Mouse (Mus musculus): ENCODE measurements at regions not wholly inside any gene's neighbourhood (a gene's known extent, or its start where the extent isn't known, plus 50 kb on each side); places are given as distances from the start of the nearest gene placed in this dataset.

DNA sequence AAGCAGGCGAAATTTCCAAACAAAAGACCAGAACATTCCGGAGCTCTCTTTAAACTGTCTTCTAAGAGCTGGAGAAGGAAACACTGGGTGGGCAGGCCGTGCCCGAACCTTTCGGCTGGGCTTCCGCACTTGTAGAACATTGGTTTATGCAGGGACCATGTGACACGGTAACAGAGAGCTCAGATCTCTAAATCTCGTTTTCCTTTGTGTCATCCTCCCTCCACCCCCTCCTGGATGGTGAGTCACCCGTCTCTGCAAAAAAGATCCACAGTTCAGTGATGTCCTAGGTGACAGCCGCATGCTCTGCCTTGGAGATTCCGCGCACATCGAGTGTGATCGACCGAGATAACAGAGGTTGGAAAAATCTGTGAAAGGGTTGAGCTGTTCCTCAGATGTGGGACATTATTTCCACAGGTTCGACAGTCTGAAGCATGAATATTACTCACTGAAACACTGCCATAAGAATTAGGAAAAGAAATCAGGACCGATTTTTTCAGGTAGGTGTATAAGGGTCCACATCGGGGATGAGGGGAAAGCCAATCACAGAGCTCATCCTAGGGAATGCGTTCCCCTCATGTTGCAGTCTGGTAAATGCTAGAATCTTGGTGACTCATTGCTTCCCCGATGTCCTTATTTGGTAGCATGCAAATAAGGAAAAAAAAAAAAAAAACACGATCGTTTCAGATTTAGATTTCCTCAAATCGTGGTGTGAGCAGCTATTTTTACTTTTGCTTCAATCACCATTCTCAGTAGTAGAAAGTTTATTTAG is 70.0 kb upstream of the Foxo1 start:
- Histone ChIP-seq H3K36me3 (no peaks in the 10 kb centered on the region), H3K4me3 (no peak overlapping the region), H3K9ac (no peak overlapping the region; the same call in 1 of the 2 replicates), H3K27me3 (no peaks in the 10 kb centered on the region), H3K9me3 (no peaks in the 10 kb centered on the region), H3K4me1 (replicated peaks) (peaks cover 26% of the 10 kb centered on the region), H3K27ac (replicated peaks) (no peak overlapping the region; the same call in 1 of the 2 replicates), H3K4me2 (no peak overlapping the region)
- 78% methylated on average over 23 of the region's 23 CpGs for WGBS
- ATAC-seq (ENCODE audit: low read depth) = no peak

DNA sequence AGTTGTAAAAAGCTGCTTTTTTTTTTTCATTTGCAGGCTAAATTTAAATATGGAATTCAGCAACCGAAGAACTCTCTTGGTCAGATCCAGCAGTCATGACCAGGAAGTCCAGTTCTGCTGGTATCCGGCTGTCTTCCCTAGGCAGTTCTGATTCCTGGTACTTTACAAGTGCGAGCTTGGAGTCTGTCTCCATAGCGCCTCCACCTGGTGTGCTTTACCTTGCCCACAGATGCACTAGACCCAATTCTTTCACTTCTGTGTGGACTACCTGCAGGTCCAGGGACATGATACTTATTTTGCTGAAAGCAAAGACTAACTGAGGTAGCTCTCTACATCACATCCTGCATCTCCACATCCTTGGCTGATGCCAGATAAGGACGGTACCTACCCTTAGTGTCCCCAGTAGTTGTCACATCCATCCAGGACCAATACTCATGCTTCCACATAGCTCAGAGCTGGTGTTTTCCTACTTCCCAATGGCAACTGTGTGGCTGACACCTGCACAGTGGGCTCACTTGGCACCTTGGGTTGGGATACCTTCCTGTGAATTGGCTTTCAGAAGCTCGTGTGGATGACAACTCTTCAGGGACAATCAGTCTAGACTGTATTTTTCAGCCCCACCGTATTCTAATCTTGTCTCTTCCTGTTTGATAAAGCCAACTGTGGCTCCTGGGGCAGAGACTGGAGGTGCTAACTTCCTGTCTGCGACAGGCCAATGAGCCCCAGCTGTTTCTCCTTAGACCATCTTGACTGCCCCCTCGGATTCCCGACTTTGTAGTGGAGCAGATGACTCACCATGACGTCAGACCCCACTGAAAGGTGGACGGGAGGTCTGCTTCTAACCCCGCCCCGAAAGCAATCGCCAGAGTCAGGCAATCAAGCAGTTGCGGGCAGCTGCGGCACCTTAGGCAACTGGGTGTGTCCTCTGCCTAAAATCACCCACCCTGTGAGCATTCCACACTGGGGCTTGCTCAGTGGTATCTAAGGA is 69.1 kb upstream of the Foxo1 start:
- Histone ChIP-seq H3K4me2 (no peak overlapping the region), H3K4me1 (replicated peaks) (peaks cover 26% of the 10 kb centered on the region), H3K27ac (replicated peaks) (no peak overlapping the region), H3K9me3 (peaks cover 3% of the 10 kb centered on the region; the same call in 1 of the 2 replicates), H3K4me3 (no peak overlapping the region), H3K36me3 (no peaks in the 10 kb centered on the region), H3K9ac (no peak overlapping the region), H3K27me3 (no peaks in the 10 kb centered on the region)
- ATAC-seq (ENCODE audit: low read depth) = no peak
- 72% methylated on average over 17 of the region's 17 CpGs for WGBS

DNA sequence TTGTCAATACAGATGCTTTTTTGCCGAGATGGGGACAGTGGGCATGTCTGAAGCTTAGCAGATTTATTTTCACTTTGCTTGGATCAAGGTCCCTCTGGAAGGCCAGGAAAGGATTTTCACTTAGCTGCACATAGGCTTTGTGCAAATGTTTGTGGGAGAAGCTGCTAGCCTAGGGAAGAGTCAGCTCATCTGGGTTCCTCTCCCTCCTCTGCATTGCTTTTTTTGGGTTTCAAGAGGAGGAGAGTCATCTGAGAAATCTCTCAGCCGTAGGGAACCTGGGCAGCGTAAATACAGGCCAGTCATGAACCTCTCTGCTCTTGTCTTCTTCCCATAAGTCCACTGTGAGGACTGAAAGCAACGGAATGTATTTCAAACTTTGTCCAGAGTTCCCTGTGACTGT is 68.0 kb upstream of the Foxo1 start:
- 70% methylated on average over 4 of the region's 4 CpGs for WGBS
- Histone ChIP-seq H3K4me1 (replicated peaks) (peaks cover 26% of the 10 kb centered on the region), H3K4me2 (no peak overlapping the region), H3K27ac (replicated peaks) (no peak overlapping the region), H3K4me3 (no peak overlapping the region), H3K27me3 (no peaks in the 10 kb centered on the region), H3K36me3 (no peaks in the 10 kb centered on the region), H3K9me3 (peaks cover 9% of the 10 kb centered on the region), H3K9ac (no peak overlapping the region)
- no peak for ATAC-seq (ENCODE audit: low read depth)

DNA sequence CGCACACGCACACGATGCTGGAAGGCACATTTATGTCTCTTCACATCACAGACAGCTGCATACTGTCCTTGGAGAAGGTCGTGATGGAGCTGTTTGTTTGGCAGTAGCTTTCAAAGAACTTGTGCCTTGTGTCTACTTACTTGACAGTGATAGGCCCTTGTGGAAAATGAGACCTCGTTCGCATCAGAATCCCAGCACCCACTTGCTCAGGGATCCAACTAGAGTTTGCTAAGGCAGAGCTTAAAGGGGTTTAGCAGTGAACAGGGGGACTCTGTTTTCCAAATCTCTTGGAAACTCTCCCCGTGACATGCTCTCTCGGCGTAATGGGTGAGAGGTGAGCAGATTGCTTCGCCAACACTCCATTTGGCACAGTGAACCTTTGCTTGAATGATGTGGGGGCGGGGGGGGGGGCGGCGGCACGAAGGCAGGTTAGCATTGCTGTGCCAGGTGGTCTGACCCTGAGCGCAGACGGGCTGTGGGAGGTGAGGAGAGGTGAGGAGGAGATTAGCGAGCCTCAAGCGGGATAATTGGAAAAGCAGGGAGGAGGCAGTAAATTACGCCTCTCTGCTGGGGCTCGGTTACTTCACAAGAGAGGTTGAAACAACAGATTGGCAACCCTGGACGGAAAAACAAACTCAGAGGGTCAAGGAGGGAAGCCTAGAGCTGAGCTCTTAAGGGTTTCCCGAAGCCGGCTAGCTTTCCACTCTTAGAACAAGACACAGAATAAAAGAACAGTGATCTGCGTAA is 57.4 kb upstream of the Foxo1 start:
- ATAC-seq (ENCODE audit: low read depth) = no peak
- 13% methylated on average over 24 of the region's 24 CpGs for WGBS
- Histone ChIP-seq H3K9ac (peak overlapping the region; percentile 43; the same call in 1 of the 2 replicates), H3K27ac (replicated peaks) (no peak overlapping the region), H3K4me3 (peak overlapping the region; percentile 15; the same call in 1 of the 2 replicates), H3K36me3 (no peaks in the 10 kb centered on the region), H3K4me2 (peak overlapping the region; percentile 50), H3K4me1 (replicated peaks) (peaks cover 10% of the 10 kb centered on the region; the same call in 1 of the 2 replicates), H3K27me3 (no peaks in the 10 kb centered on the region), H3K9me3 (0 out of 2 replicates have a peak, but pooled peaks cover 3% of the 10 kb centered on the region)

DNA sequence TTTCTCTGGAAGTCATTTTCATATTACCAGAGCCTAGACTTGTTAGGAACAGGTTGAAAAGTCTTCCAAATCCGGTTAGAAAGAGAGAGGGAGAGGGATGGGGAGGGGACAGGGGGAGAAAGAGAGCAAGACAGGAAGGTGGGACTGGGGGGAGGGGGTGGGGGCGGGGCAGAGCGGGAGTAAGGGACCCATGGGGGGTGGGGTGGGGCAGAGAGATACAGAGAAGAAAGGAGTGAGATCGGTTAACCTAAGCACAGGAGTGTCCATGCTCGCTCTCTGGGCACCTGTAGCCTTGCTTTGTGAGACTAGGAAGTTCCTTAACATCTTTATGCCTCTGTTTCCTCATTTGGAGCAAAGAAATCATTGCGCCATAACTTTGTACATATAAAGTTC is 56.8 kb upstream of the Foxo1 start:
- H3K9me3 ChIP-seq = no peaks in the 10 kb centered on the region
- peak overlapping the region; percentile 50 for H3K4me2 ChIP-seq
- no peaks in the 10 kb centered on the region for H3K27me3 ChIP-seq
- no peak for ATAC-seq (ENCODE audit: low read depth)
- H3K9ac ChIP-seq = no peak overlapping the region
- no peak overlapping the region for H3K4me3 ChIP-seq
- H3K4me1 ChIP-seq (replicated peaks) = peaks cover 10% of the 10 kb centered on the region; the same call in 1 of the 2 replicates
- H3K27ac ChIP-seq (replicated peaks) = no peak overlapping the region
- 25% methylated on average over 6 of the region's 6 CpGs for WGBS
- no peaks in the 10 kb centered on the region for H3K36me3 ChIP-seq

DNA sequence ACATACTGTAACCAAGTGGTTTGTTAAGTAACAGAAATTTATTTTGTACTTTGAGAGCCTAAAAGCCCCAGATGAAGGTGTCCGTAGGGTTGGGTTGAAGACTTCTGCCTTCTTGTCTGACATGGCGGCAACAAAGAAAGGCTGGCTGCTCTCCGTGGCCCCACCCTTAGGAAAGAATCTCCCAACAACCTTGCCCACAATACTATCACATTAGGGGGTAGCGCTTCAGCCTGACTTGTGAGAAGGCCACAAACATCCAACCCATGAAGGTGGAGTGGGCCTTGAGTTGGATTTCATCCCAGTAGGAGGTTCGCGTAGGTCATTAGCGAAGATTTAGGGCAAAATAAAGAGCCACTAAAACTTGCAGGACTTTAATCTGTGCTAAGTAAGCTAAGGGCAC is 54.0 kb upstream of the Foxo1 start:
- 93% methylated on average over 7 of the region's 7 CpGs for WGBS
- no peak for ATAC-seq (ENCODE audit: low read depth)
- H3K4me3 ChIP-seq = no peak overlapping the region

DNA sequence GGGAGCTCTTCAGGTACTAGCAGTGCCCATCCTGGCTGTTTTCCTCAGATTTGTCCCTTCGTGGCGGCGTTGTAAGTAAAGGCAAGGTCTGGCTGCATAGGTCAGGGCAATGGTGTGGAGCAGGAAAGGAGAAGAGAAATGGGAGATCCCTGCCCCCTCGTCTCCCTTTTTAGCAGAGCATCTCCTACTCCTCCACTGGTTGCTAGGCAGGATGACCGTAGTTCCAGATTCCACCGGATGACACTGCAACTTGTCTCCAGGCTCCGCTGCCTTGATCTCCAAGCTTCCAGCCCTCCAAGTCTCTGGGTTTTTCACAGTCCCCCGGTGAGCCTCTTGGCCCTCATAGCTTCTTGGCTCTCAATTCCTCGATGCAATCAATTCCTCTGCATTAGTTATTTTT is 53.1 kb upstream of the Foxo1 start:
- no peaks in the 10 kb centered on the region for H3K36me3 ChIP-seq
- no peaks in the 10 kb centered on the region for H3K9me3 ChIP-seq
- WGBS = 93% methylated on average over 9 of the region's 9 CpGs
- H3K4me2 ChIP-seq = no peak overlapping the region
- H3K4me3 ChIP-seq = no peak overlapping the region
- no peak overlapping the region for H3K9ac ChIP-seq
- H3K27ac ChIP-seq (replicated peaks) = no peak overlapping the region
- peaks cover 15% of the 10 kb centered on the region; the same call in 1 of the 2 replicates for H3K4me1 ChIP-seq (replicated peaks)
- ATAC-seq (ENCODE audit: low read depth) = no peak
- no peaks in the 10 kb centered on the region for H3K27me3 ChIP-seq

More for the DNA sequence above, 54.0 kb upstream of the Foxo1 start:
- Histone ChIP-seq H3K4me2 (no peak overlapping the region), H3K27ac (replicated peaks) (no peak overlapping the region), H3K27me3 (no peaks in the 10 kb centered on the region), H3K36me3 (no peaks in the 10 kb centered on the region), H3K9me3 (no peaks in the 10 kb centered on the region), H3K4me1 (replicated peaks) (peaks cover 15% of the 10 kb centered on the region; the same call in 1 of the 2 replicates), H3K9ac (no peak overlapping the region)

Measured in neural tube, embryonic 13.5 days (tissue).